Mouse (Mus musculus): ENCODE results near the gene Slc25a51. TPM values are rescaled to one million over a fixed set of nuclear protein-coding genes. Genes with fewer than 3 reads are reported as not detected.
"Not testable (repeated sequence)": the region's sequence is repeated elsewhere in the genome, so short reads cannot be mapped to it uniquely, and the experiment has no call there.

Slc25a51 gene
- polyA plus RNA-seq, 1 experiment: 67.2 TPM

DNA sequence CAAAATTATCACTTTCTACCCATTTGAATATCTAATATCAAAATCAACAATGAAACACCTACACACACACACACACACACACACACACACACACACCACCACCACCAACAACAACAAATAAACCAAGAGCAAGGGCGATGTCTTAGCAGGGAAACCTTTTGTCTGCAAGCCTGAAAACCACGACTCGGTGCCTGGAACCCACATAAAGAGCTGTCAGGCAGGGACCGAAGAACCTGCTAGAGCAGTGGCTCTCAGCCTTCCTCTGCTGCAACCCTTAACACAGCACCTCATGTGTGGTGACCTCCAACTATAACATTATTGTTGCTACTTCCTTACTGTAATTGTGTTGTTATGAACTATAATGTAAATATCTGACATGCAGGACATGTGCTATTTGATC is 6.3 kb downstream of the Slc25a51 start:
- H3K27ac ChIP-seq (ENCODE audit: insufficient read depth, low read depth, low read length): peak overlapping the region; percentile 73; the same call in 1 of the 2 replicates
- no peak overlapping the region for H3K4me3 ChIP-seq (ENCODE audit: low read depth, low read length)
- TF ChIP-seq POLR2A (IDR thresholded peaks at IDR 0.05; ENCODE audit: low read depth, low read length): no peak
- no peak for TF ChIP-seq CTCF (IDR thresholded peaks at IDR 0.05; ENCODE audit: extremely low read depth, insufficient read length, insufficient replicate concordance, low read depth, low read length)
- peaks cover 46% of the 10 kb centered on the region for H3K36me3 ChIP-seq (ENCODE audit: control insufficient read depth, insufficient read depth, low read length)
- H3K27me3 ChIP-seq (ENCODE audit: control insufficient read depth, insufficient read depth, low read length): no peaks in the 10 kb centered on the region
- 90% methylated on average over 4 of the region's 4 CpGs for WGBS
- peaks cover 28% of the 10 kb centered on the region for H3K4me1 ChIP-seq (ENCODE audit: control insufficient read depth, insufficient read depth, insufficient read length, low read length)

DNA sequence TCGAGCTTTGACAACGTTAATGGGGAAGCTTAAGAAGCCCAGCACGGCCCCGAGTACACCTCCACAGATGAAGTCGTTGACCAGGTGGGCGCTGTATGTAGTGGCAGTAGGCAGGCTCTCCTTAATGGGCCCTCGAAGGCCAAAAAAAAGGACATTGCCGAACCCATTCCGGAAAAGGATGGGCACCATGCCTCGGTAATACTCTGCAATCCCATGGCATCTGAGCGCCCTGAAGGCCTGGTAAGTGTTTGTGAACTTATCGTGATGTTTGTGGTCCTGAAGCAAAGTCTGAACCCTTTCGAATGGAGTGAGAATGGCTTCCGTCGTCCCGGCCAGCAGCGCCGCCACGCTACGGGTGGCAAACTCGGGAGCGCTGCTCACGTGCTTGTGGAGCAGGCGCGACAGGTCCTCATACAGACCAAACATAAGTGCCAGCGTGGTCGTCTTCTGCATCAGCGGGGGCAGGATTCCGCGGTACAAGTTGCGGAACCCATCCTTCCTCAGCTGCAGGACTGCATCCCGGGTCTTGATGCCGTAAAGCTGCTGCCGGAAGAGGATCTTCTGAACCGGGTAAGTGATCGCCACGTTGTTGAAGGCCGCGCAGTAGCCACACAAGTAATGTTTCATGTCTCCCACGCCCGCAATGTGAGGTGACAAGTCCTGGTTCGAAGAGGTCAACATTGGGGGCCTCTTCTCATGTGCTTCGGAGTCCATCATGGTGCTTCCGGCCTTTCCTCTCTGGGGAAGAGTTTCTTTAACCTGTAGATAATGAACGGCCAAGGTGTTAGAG is 8.9 kb downstream of the Slc25a51 start:
- Histone ChIP-seq H3K27me3 (ENCODE audit: control insufficient read depth, insufficient read depth, low read length) (no peaks in the 10 kb centered on the region), H3K4me3 (ENCODE audit: low read depth, low read length) (no peak overlapping the region), H3K4me1 (ENCODE audit: control insufficient read depth, insufficient read depth, insufficient read length, low read length) (peaks cover 21% of the 10 kb centered on the region), H3K36me3 (ENCODE audit: control insufficient read depth, insufficient read depth, low read length) (peaks cover 55% of the 10 kb centered on the region), H3K27ac (ENCODE audit: insufficient read depth, low read depth, low read length) (no peak overlapping the region)
- WGBS: 94% methylated on average over 45 of the region's 45 CpGs
- TF ChIP-seq CTCF (IDR thresholded peaks at IDR 0.05; ENCODE audit: extremely low read depth, insufficient read length, insufficient replicate concordance, low read depth, low read length) (no peak), POLR2A (IDR thresholded peaks at IDR 0.05; ENCODE audit: low read depth, low read length) (no peak)

DNA sequence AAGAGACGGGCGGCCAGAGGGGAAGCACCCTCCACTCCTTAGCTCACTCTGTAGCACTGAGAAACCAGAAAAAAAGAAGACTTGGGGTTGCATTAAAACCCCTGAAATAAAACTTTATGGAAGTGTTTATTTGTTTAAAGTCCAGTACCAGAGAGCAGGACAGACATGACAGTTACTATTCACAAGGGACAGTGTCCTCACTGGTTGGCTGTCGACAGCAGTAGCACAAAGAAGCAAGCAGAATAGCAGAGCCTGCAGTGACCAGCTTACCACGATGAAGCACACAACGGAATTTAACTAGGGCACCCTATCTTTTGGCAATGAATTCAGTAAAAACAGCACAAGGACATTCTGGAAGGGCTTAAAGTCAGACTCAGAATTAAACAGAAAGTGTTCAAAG is 10.3 kb downstream of the Slc25a51 start:
- H3K27me3 ChIP-seq (ENCODE audit: control insufficient read depth, insufficient read depth, low read length); H3K27ac ChIP-seq (ENCODE audit: insufficient read depth, low read depth, low read length); H3K4me3 ChIP-seq (ENCODE audit: low read depth, low read length): not testable (repeated sequence)
- Histone ChIP-seq H3K36me3 (ENCODE audit: control insufficient read depth, insufficient read depth, low read length) (peaks cover 51% of the 10 kb centered on the region), H3K4me1 (ENCODE audit: control insufficient read depth, insufficient read depth, insufficient read length, low read length) (peaks cover 14% of the 10 kb centered on the region)
- 70% methylated on average over 5 of the region's 5 CpGs for WGBS

DNA sequence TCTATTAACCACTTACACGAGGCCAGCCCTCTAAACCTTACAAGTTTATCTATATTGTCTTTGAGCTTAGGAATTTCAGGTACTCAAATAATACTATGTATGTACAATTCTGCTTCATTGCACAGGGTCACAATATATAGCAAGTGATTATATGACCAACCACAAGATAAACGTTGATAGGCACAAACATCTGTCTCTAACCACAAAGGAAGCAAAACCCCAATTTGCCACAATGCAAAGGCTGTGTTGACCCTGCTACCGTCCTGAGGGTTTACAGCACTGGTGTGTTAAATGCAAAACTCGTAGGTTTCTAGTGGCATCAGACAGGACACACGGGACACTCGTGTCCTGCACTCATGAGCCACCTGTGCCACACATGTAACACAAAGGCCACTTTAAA is 12.4 kb downstream of the Slc25a51 start:
- H3K4me3 ChIP-seq (ENCODE audit: low read depth, low read length); H3K4me1 ChIP-seq (ENCODE audit: control insufficient read depth, insufficient read depth, insufficient read length, low read length); H3K27me3 ChIP-seq (ENCODE audit: control insufficient read depth, insufficient read depth, low read length); H3K27ac ChIP-seq (ENCODE audit: insufficient read depth, low read depth, low read length): not testable (repeated sequence)
- 71% methylated on average over 6 of the region's 6 CpGs for WGBS
- H3K36me3 ChIP-seq (ENCODE audit: control insufficient read depth, insufficient read depth, low read length): peaks cover 45% of the 10 kb centered on the region

DNA sequence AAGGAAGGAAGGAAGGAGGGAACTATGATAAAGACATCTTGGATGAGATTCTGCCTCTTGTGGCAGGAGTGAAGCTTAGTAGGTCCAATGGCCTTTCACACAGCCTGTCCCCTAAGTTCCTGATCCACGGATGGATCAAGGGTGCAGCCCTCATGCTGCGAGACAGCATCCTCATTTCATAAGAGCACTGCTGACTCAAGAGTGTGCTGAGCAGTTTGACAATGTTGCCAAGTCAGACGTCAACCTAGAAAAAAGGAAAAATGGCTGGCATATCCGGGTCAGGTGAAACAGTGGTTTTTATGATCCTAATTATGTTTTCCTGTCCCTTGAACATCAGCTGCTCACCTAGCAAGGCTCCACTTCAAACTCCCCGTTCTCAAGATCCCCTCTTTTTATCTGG is 14.9 kb downstream of the Slc25a51 start:
- peaks cover 24% of the 10 kb centered on the region for H3K36me3 ChIP-seq (ENCODE audit: control insufficient read depth, insufficient read depth, low read length)
- H3K4me1 ChIP-seq (ENCODE audit: control insufficient read depth, insufficient read depth, insufficient read length, low read length): peaks cover 1% of the 10 kb centered on the region; the same call in 1 of the 2 replicates
- H3K27me3 ChIP-seq (ENCODE audit: control insufficient read depth, insufficient read depth, low read length): no peaks in the 10 kb centered on the region
- no peak overlapping the region for H3K4me3 ChIP-seq (ENCODE audit: low read depth, low read length)
- WGBS: 40% methylated on average over 5 of the region's 5 CpGs
- TF ChIP-seq POLR2A (IDR thresholded peaks at IDR 0.05; ENCODE audit: low read depth, low read length) (no peak), CTCF (IDR thresholded peaks at IDR 0.05; ENCODE audit: extremely low read depth, insufficient read length, insufficient replicate concordance, low read depth, low read length) (no peak)
- H3K27ac ChIP-seq (ENCODE audit: insufficient read depth, low read depth, low read length): no peak overlapping the region

DNA sequence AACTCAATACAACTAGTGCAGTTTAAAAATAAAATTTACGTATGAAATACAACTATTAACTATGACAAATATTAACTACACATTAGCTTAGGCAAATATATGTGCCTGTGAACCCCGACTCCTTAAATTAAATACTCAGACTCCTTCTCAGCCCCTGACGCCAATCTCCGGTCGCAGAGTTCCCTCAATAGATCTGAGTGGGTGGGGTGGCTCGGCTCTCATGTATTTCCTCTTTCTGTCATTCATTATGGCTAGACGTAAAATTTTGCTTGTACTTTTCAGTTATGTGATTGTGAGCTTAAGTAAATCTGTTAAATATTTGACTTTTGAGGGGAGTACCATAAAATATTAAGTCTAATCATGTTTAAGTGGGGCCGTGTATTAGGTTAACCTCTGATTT is 15.6 kb downstream of the Slc25a51 start:
- H3K36me3 ChIP-seq (ENCODE audit: control insufficient read depth, insufficient read depth, low read length): peaks cover 18% of the 10 kb centered on the region
- H3K27me3 ChIP-seq (ENCODE audit: control insufficient read depth, insufficient read depth, low read length): no peaks in the 10 kb centered on the region
- no peaks in the 10 kb centered on the region for H3K4me1 ChIP-seq (ENCODE audit: control insufficient read depth, insufficient read depth, insufficient read length, low read length)
- TF ChIP-seq POLR2A (IDR thresholded peaks at IDR 0.05; ENCODE audit: low read depth, low read length) (no peak), CTCF (IDR thresholded peaks at IDR 0.05; ENCODE audit: extremely low read depth, insufficient read length, insufficient replicate concordance, low read depth, low read length) (no peak)
- 67% methylated on average over 8 of the region's 8 CpGs for WGBS
- H3K27ac ChIP-seq (ENCODE audit: insufficient read depth, low read depth, low read length): no peak overlapping the region
- no peak overlapping the region for H3K4me3 ChIP-seq (ENCODE audit: low read depth, low read length)

DNA sequence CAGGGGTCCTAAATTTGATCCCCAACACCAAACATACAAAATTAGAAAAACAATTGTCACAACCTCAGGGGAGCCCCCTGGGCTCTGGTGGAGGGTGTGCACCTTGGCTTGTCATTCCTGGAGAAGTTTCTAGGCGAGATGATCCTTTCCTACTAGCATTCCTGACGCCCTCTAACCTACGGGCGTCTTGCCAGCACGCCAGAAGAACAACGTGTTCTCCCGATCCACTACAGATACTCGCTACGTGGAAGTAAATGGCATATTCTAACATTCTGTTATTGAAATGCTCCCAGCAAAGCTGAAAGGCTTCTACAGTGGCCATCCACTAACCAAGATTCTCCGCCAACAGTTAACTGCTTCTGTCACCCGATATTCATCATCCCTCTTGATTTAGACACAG is 16.0 kb downstream of the Slc25a51 start:
- no peaks in the 10 kb centered on the region for H3K4me1 ChIP-seq (ENCODE audit: control insufficient read depth, insufficient read depth, insufficient read length, low read length)
- no peaks in the 10 kb centered on the region for H3K27me3 ChIP-seq (ENCODE audit: control insufficient read depth, insufficient read depth, low read length)
- H3K4me3 ChIP-seq (ENCODE audit: low read depth, low read length): no peak overlapping the region
- TF ChIP-seq CTCF (IDR thresholded peaks at IDR 0.05; ENCODE audit: extremely low read depth, insufficient read length, insufficient replicate concordance, low read depth, low read length) (no peak), POLR2A (IDR thresholded peaks at IDR 0.05; ENCODE audit: low read depth, low read length) (no peak)
- H3K36me3 ChIP-seq (ENCODE audit: control insufficient read depth, insufficient read depth, low read length): peaks cover 14% of the 10 kb centered on the region
- no peak overlapping the region for H3K27ac ChIP-seq (ENCODE audit: insufficient read depth, low read depth, low read length)
- WGBS: 49% methylated on average over 11 of the region's 11 CpGs

Measured in small intestine, adult 2 months (tissue).